37 mouse cellular contexts compared by ENCODE assay signal in the genomic region with DNA sequence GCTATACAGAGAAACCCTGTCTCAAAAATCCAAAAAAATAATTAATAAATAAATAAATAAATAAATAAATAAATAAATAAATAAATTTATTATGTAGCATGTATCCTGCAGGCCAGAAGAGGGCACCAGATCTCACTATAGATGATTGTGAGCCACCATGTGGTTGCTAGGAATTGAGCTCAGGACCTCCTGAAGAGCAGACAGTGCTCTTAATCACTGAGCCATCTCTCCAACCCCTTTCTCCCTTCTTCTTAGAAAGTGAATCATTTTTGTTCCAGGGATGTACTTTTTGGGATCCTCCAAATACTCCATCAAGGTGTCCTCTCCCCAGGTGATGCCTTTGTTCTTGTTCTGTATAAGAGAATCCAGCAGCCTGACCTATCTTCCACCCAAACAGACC. TPM values are rescaled to one million over a fixed set of nuclear protein-coding genes. Genes with fewer than 3 reads are reported as not detected.
DNase-seq lines count a peak whose midpoint lies in the region; ATAC-seq and TF ChIP-seq lines count a peak whose summit lies in the region.
"Had no signal": no experiment of that assay in that cellular context is flagged by ENCODE, and none has a peak within 500 bp of the region (broad histone marks: within the 10 kb centered on the region; RNA-seq: fewer than 3 reads in every experiment).

No protein-coding gene starts in this region.

- H3K4me1 ChIP-seq in heart, adult 2 months (ENCODE audit: control insufficient read depth, insufficient read depth, low read length), result no peaks in the 10 kb centered on the region; the same call in 1 of the 2 replicates
- H3K4me1 ChIP-seq in liver, postnatal 0 days (ENCODE audit: insufficient read depth), result no peaks in the 10 kb centered on the region
- no peaks in the 10 kb centered on the region for H3K4me1 ChIP-seq in ES-Bruce4 (ENCODE audit: control insufficient read depth, insufficient read depth, low read length)
- H3K4me1 ChIP-seq: embryonic facial prominence, embryonic 13.5 days; heart, embryonic 12.5 days; limb, embryonic 15.5 days; neural tube, embryonic 12.5 days had no signal

- no peaks in the 10 kb centered on the region for H3K9me3 ChIP-seq in liver, postnatal 0 days (ENCODE audit: low read length)
- no peaks in the 10 kb centered on the region for H3K9me3 ChIP-seq in ES-Bruce4 (replicated peaks; ENCODE audit: control insufficient read depth, insufficient read depth, low read length, poor library complexity, severe bottlenecking)
- H3K9me3 ChIP-seq: limb, embryonic 15.5 days; neural tube, embryonic 12.5 days had no signal

- intact Hi-C loops in heart, adult 2 months (cut with DNase I), result no loop called here
- intact Hi-C loops in heart, postnatal 25 days (cut with DNase I), result no loop called here

- no peaks in the 10 kb centered on the region for H3K79me2 ChIP-seq in heart, adult 2 months (replicated peaks; ENCODE audit: control insufficient read depth, insufficient read depth, low read length)

- H3K27me3 ChIP-seq in heart, adult 2 months (ENCODE audit: control insufficient read depth, insufficient read depth, low read length), result no peaks in the 10 kb centered on the region
- H3K27me3 ChIP-seq in liver, postnatal 0 days (ENCODE audit: insufficient read depth, low read length), result no peaks in the 10 kb centered on the region
- no peaks in the 10 kb centered on the region for H3K27me3 ChIP-seq in ES-Bruce4 (ENCODE audit: control insufficient read depth, insufficient read depth, low read length, poor library complexity, severe bottlenecking)
- H3K27me3 ChIP-seq: embryonic facial prominence, embryonic 13.5 days; heart, embryonic 12.5 days; limb, embryonic 15.5 days; neural tube, embryonic 12.5 days had no signal

- no peak for DNase-seq in heart, adult 2 months
- DNase-seq in heart, postnatal 25 days (ENCODE audit: low spot score), result no peak
- no peak for DNase-seq in liver, postnatal 0 days
- DNase-seq in liver (no peak), ZHBTc4 (ENCODE audit: low read depth, low spot score) (peak; percentile 57)
- no peak for DNase-seq in left cerebral cortex, adult 8-10 months (ENCODE audit: low spot score in 2 of 2)
- DNase-seq in urinary bladder, postnatal 14 days (ENCODE audit: low spot score), result no peak
- DNase-seq: adrenal gland, postnatal 25 days; cerebellum, adult 11-12 months; cerebellum, postnatal 10 days; gastrocnemius, adult 2 months; gastrocnemius, postnatal 36 days; heart, adult 18-20 months; kidney, adult 11 months; lung, embryonic 14.5 days; thymus, postnatal 25 days had no signal

- H3K27ac ChIP-seq in heart, adult 2 months, result no peak overlapping the region
- no peak overlapping the region for H3K27ac ChIP-seq in liver, postnatal 0 days (ENCODE audit: low read depth)
- no peak overlapping the region for H3K27ac ChIP-seq in ES-Bruce4 (ENCODE audit: insufficient read depth, low read length)
- H3K27ac ChIP-seq: embryonic facial prominence, embryonic 13.5 days; gastrocnemius, adult 2 months; hindbrain, embryonic 14.5 days; left cerebral cortex, adult 2 months; limb, embryonic 15.5 days; liver, embryonic 14.5 days; neural tube, embryonic 12.5 days had no signal

- ATAC-seq in liver, postnatal 0 days, result no peak
- ATAC-seq: forebrain, embryonic 16.5 days; midbrain, embryonic 16.5 days had no signal

- H3K4me3 ChIP-seq in heart, adult 2 months, result no peak overlapping the region
- H3K4me3 ChIP-seq in liver, postnatal 0 days (ENCODE audit: low read depth, low read length), result no peak overlapping the region
- no peak overlapping the region for H3K4me3 ChIP-seq in ES-Bruce4 (ENCODE audit: low read depth, low read length)
- H3K4me3 ChIP-seq: embryonic facial prominence, embryonic 13.5 days; gastrocnemius, adult 2 months; heart, embryonic 12.5 days; left cerebral cortex, adult 2 months; limb, embryonic 15.5 days; neural tube, embryonic 12.5 days had no signal

- no peak for TF ChIP-seq EP300 in heart, adult 2 months (IDR thresholded peaks at IDR 0.05; ENCODE audit: insufficient read depth, low read depth, low read length)
- no peak for TF ChIP-seq EP300 in liver, postnatal 0 days (IDR thresholded peaks at IDR 0.05; ENCODE audit: low read depth)
- TF ChIP-seq EP300 in ES-Bruce4 (IDR thresholded peaks at IDR 0.05; ENCODE audit: insufficient read depth, low read depth, low read length), result no peak

- no peak for TF ChIP-seq POLR2A in heart, adult 2 months (IDR thresholded peaks at IDR 0.05; ENCODE audit: insufficient read depth, low read depth, low read length)
- no peak for TF ChIP-seq POLR2A in ES-Bruce4 (IDR thresholded peaks at IDR 0.05; ENCODE audit: insufficient read depth, low read length)

- H3K9ac ChIP-seq in heart, adult 2 months (ENCODE audit: low read depth, low read length), result no peak overlapping the region
- no peak overlapping the region for H3K9ac ChIP-seq in liver, postnatal 0 days (replicated peaks)
- no peak overlapping the region for H3K9ac ChIP-seq in ES-Bruce4 (ENCODE audit: low read depth, poor library complexity, severe bottlenecking)
- H3K9ac ChIP-seq: embryonic facial prominence, embryonic 13.5 days; heart, embryonic 12.5 days; hindbrain, embryonic 14.5 days; limb, embryonic 15.5 days; liver, embryonic 14.5 days; lung, embryonic 14.5 days; neural tube, embryonic 12.5 days had no signal

- TF ChIP-seq CTCF in heart, adult 2 months (IDR thresholded peaks at IDR 0.05), result peak; percentile 38
- 0 out of 2 replicates have a peak, but pooled peaks have one; percentile 8 for TF ChIP-seq CTCF in liver, postnatal 0 days (IDR thresholded peaks at IDR 0.05; ENCODE audit: low read depth)
- TF ChIP-seq CTCF in ES-Bruce4 (IDR thresholded peaks at IDR 0.05; ENCODE audit: low read depth, low read length), result peak; percentile 6

- no peaks in the 10 kb centered on the region for H3K36me3 ChIP-seq in heart, adult 2 months (ENCODE audit: control insufficient read depth, insufficient read depth, low read length)
- no peaks in the 10 kb centered on the region for H3K36me3 ChIP-seq in liver, postnatal 0 days (replicated peaks; ENCODE audit: insufficient read depth, low read length)
- H3K36me3 ChIP-seq in ES-Bruce4 (ENCODE audit: control insufficient read depth, insufficient read depth, low read length, poor library complexity, severe bottlenecking), result no peaks in the 10 kb centered on the region
- H3K36me3 ChIP-seq: embryonic facial prominence, embryonic 13.5 days; heart, embryonic 12.5 days; limb, embryonic 15.5 days; neural tube, embryonic 12.5 days had no signal

- H3K4me2 ChIP-seq in liver, postnatal 0 days (ENCODE audit: low read depth, low read length), result no peak overlapping the region
- H3K4me2 ChIP-seq: embryonic facial prominence, embryonic 13.5 days; heart, embryonic 12.5 days; hindbrain, embryonic 14.5 days; limb, embryonic 15.5 days; lung, embryonic 14.5 days; midbrain, embryonic 11.5 days; neural tube, embryonic 12.5 days had no signal

RNA-seq across cellular contexts. Expression of a gene that starts 14.6 kb away (rescaled TPM):
- not detected for total RNA-seq in heart, adult 2 months (2021)
- not detected in 2 replicates for polyA plus RNA-seq in heart, adult 2 months (2012; rRNA removed)
- total RNA-seq in heart, postnatal 25 days (2021), result not detected
- 18.2 and 18.9 TPM in 2 replicates for polyA plus RNA-seq in liver, postnatal 0 days (2015; fragmentation: Nextera tagmentation; extraction: Ambion mirVana)
- polyA plus RNA-seq in ES-Bruce4 (2011; ENCODE audit: insufficient read depth, insufficient read length, low read depth, missing spikeins), result not detected in 2 replicates
- not detected for total RNA-seq in left cerebral cortex, adult 8-10 months (2022)
- total RNA-seq: adrenal gland, postnatal 25 days; CH12.LX; common myeloid progenitor, adult 5-6 weeks; gastrocnemius, adult 2 months; gastrocnemius, postnatal 36 days; heart, adult 18-20 months; hematopoietic stem cell, adult 5-6 weeks; layer of hippocampus, postnatal 14 days; left cerebral cortex, adult 2 months; left cerebral cortex, postnatal 36 days had no signal
- polyA plus RNA-seq: embryonic facial prominence, embryonic 13.5 days; forebrain, embryonic 11.5 days; heart, embryonic 12.5 days; heart, postnatal 0 days; hindbrain, embryonic 14.5 days; large intestine, adult 2 months; lung, embryonic 14.5 days; midbrain, embryonic 11.5 days; midbrain, embryonic 16.5 days; neural tube, embryonic 12.5 days; testis, adult 2 months had no signal

RNA-seq across cellular contexts. Expression of a gene that starts 19.9 kb away (rescaled TPM):
- total RNA-seq in heart, adult 2 months (2021), result under 1 TPM in 1 of 2 experiments, not detected in 1; 0.23 TPM
- 0.15 and 0.53 TPM in 2 replicates for polyA plus RNA-seq in heart, adult 2 months (2012; rRNA removed)
- total RNA-seq in heart, postnatal 25 days (2021), result not detected
- polyA plus RNA-seq in liver, postnatal 0 days (2015; fragmentation: Nextera tagmentation; extraction: Ambion mirVana), result 0.05 and 0.15 TPM in 2 replicates
- 0.64 and 1.2 TPM in 2 replicates for polyA plus RNA-seq in ES-Bruce4 (2011; ENCODE audit: insufficient read depth, insufficient read length, low read depth, missing spikeins)
- 10 to 100 TPM in 1 of 4 experiments, 1 to 10 TPM in 3; 7.2 to 10.4 (median 8.7) TPM for total RNA-seq in left cerebral cortex, adult 8-10 months (2022)
- total RNA-seq: CH12.LX; gastrocnemius, adult 2 months; gastrocnemius, postnatal 36 days; megakaryocyte, adult 5-6 weeks had no signal
- polyA plus RNA-seq: large intestine, adult 2 months; limb, embryonic 15.5 days had no signal

RNA-seq across cellular contexts. Expression of a gene that starts 21.3 kb away (rescaled TPM):
- total RNA-seq in heart, adult 2 months (2021), result 10 to 100 TPM; 23.7 to 24.3 TPM
- polyA plus RNA-seq in heart, adult 2 months (2012; rRNA removed), result 38.1 and 58.7 TPM in 2 replicates
- total RNA-seq in heart, postnatal 25 days (2021), result 10 to 100 TPM; 33.0 to 33.2 TPM
- polyA plus RNA-seq in liver, postnatal 0 days (2015; fragmentation: Nextera tagmentation; extraction: Ambion mirVana), result 17.1 and 17.8 TPM in 2 replicates
- polyA plus RNA-seq in ES-Bruce4 (2011; ENCODE audit: insufficient read depth, insufficient read length, low read depth, missing spikeins), result 195 and 196 TPM in 2 replicates
- 10 to 100 TPM; 53.5 to 69.9 (median 67.2) TPM for total RNA-seq in left cerebral cortex, adult 8-10 months (2022)

RNA-seq across cellular contexts. Expression of a gene that starts 21.4 kb away (rescaled TPM):
- not detected for total RNA-seq in heart, adult 2 months (2021)
- polyA plus RNA-seq in heart, adult 2 months (2012; rRNA removed), result 0.88 TPM in 1 of 2 replicates, not detected in the other
- under 1 TPM in 1 of 2 experiments, not detected in 1; 0.34 TPM for total RNA-seq in heart, postnatal 25 days (2021)
- polyA plus RNA-seq in liver, postnatal 0 days (2015; fragmentation: Nextera tagmentation; extraction: Ambion mirVana), result 13.6 and 14.9 TPM in 2 replicates
- polyA plus RNA-seq in ES-Bruce4 (2011; ENCODE audit: insufficient read depth, insufficient read length, low read depth, missing spikeins), result 2.6 and 3.4 TPM in 2 replicates
- not detected for total RNA-seq in left cerebral cortex, adult 8-10 months (2022)
- total RNA-seq: gastrocnemius, postnatal 36 days; megakaryocyte, adult 5-6 weeks had no signal

RNA-seq across cellular contexts. Expression of a gene that starts 47.1 kb away (rescaled TPM):
- 10 to 100 TPM; 20.9 to 24.6 TPM for total RNA-seq in heart, adult 2 months (2021)
- polyA plus RNA-seq in heart, adult 2 months (2012; rRNA removed), result 15.6 and 20.9 TPM in 2 replicates
- 10 to 100 TPM; 21.5 to 31.2 TPM for total RNA-seq in heart, postnatal 25 days (2021)
- 3.3 and 4.5 TPM in 2 replicates for polyA plus RNA-seq in liver, postnatal 0 days (2015; fragmentation: Nextera tagmentation; extraction: Ambion mirVana)
- polyA plus RNA-seq in ES-Bruce4 (2011; ENCODE audit: insufficient read depth, insufficient read length, low read depth, missing spikeins), result 26.5 and 27.5 TPM in 2 replicates
- total RNA-seq in left cerebral cortex, adult 8-10 months (2022), result 10 to 100 TPM; 43.4 to 54.8 (median 49.7) TPM

Comparison
In these comparisons a context has a peak if more than half of its experiments do, and no peak if none do; other contexts are left out.
1. RNA of a gene that starts 19.9 kb away (total RNA-seq): 7.2 to 10.4 TPM in left cerebral cortex, adult 8-10 months; 0.23 TPM in heart, adult 2 months and not detected in heart, postnatal 25 days; every median in the first group is over 4 times any median in the second.
2. Peak in every context shown above with its lines, with median percentiles within 50 percentile points of each other: CTCF ChIP-seq.